Mouse (Mus musculus) embryonic fibroblast, embryonic 13.5 days (primary cell): ENCODE data around the gene Tmem89.

Experiments
- CTCF ChIP-seq: IDR thresholded peaks from 2 replicates; pipeline ENCODE4 v1.5.1; 2011; ENCODE audit warnings: mild to moderate bottlenecking, control low read depth, low read length, moderate library complexity, borderline replicate concordance; ENCODE audit not compliant: insufficient read depth
- POLR2A ChIP-seq: IDR thresholded peaks from 2 replicates; pipeline ENCODE4 v1.6.1; 2011; ENCODE audit warnings: low read depth, mild to moderate bottlenecking, control low read depth, low read length, moderate library complexity

DNA sequence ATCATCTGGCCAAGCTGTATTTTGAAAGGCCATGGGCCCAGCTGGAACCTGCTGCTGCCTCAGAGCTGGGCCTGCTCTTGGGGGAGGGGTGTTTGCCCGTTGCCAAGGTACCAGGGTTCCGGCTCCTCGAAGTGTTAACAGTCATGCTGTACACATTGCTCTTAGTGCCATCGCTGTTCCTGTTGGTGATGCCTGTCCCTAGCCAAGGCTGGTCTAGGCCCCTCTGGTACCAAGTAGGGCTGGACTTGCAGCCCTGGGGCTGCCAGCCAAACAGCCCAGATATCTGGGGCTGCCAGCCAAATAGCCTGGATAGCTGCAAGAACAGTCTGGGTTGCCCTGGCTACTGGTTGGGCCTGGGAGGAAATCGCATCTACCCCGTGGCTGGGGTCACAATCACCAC, at the start of gene Tmem89:
- TF ChIP-seq CTCF (no peak), POLR2A (no peak)
